Mouse (Mus musculus): Measurements from ENCODE around the gene Enox1. TPM values are rescaled to one million over a fixed set of nuclear protein-coding genes. Genes with fewer than 3 reads are reported as not detected.

Enox1 gene
- polyA plus RNA-seq, 1 experiment from 2014 or later: 2.5 TPM

Other genes starting within 250 kb of the Enox1 start
- gene Ccdc122, start 120.0 kb upstream of the Enox1 start, polyA plus RNA-seq (2015; fragmentation: Nextera tagmentation; extraction: Ambion mirVana): 1.8 and 2.2 TPM in 2 replicates
- gene Lacc1, start 119.9 kb upstream of the Enox1 start, polyA plus RNA-seq (2015; fragmentation: Nextera tagmentation; extraction: Ambion mirVana): 6.9 TPM in 2 replicates